Mouse (Mus musculus) embryonic facial prominence, embryonic 12.5 days (tissue): ENCODE measurements around the gene Nav2. TPM values are rescaled to one million over a fixed set of nuclear protein-coding genes. Genes with fewer than 3 reads are reported as not detected.

Experiments
- ATAC-seq: fragments of 200-750 bp; cut with Nextera tagmentation; 2 replicates; pipeline ENCODE4 v1.8.0; 2017; ENCODE audit not compliant: insufficient number of reproducible peaks, insufficient read depth, low FRiP score, low TSS enrichment
- H3K27ac ChIP-seq: fragments of 300-500 bp; sonication (generic); 2 replicates; pipeline ENCODE4 v1.5.1; 2016; ENCODE audit warnings: mild to moderate bottlenecking
- H3K27me3 ChIP-seq: fragments of 300-500 bp; sonication (generic); 2 replicates; pipeline ENCODE4 v1.6.1; 2016; ENCODE audit warnings: mild to moderate bottlenecking, moderate library complexity
- H3K36me3 ChIP-seq: fragments of 300-500 bp; sonication (generic); 2 replicates; pipeline ENCODE4 v1.6.1; 2016; ENCODE audit warnings: mild to moderate bottlenecking
- H3K4me1 ChIP-seq: fragments of 300-500 bp; sonication (generic); 2 replicates; pipeline ENCODE4 v1.6.1; 2016
- H3K4me2 ChIP-seq: fragments of 300-500 bp; sonication (generic); replicated peaks from 2 replicates; pipeline ENCODE4 v1.6.1; 2016; ENCODE audit warnings: mild to moderate bottlenecking, moderate library complexity
- H3K4me3 ChIP-seq: fragments of 300-500 bp; sonication (generic); 2 replicates; pipeline ENCODE4 v1.5.1; 2016; ENCODE audit warnings: mild to moderate bottlenecking
- H3K9ac ChIP-seq: fragments of 300-500 bp; sonication (generic); 2 replicates; pipeline ENCODE4 v1.6.1; 2016; ENCODE audit warnings: mild to moderate bottlenecking, moderate library complexity
- H3K9me3 ChIP-seq: fragments of 300-500 bp; sonication (generic); 2 replicates; pipeline ENCODE4 v1.6.1; 2016; ENCODE audit warnings: mild to moderate bottlenecking, moderate library complexity
- WGBS: fragments of 180-500 bp; shearing (Covaris S2); methylation state at CpG from one replicate; pipeline ENCODE4 v1.1.7; 2016; 5-methylcytosine and 5-hydroxymethylcytosine counted together
- polyA plus RNA-seq: library from polyadenylated mRNA; unstranded; fragments of >200 nt; fragmentation: Nextera tagmentation; extraction: Ambion mirVana; gene quantifications from 2 replicates; pipeline ENCODE4 v1.2.1, GENCODE M21; 2016

Gene Nav2
- polyA plus RNA-seq, 1 experiment from 2014 or later: 14.2 TPM

GRCm38 (mm10) chr7:49571606-49572005, 663.1 kb downstream of the Nav2 start:
- WGBS: 95% methylated on average over 2 of the region's 2 CpGs
- Histone ChIP-seq H3K9ac (no peak overlapping the region), H3K36me3 (peaks cover 7% of the 10 kb centered on the region; the same call in 1 of the 2 replicates), H3K4me1 (peaks cover 5% of the 10 kb centered on the region; the same call in 1 of the 2 replicates), H3K4me2 (no peak overlapping the region), H3K27me3 (no peaks in the 10 kb centered on the region), H3K27ac (no peak overlapping the region), H3K4me3 (no peak overlapping the region), H3K9me3 (no peaks in the 10 kb centered on the region)
- no peak for ATAC-seq

DNA sequence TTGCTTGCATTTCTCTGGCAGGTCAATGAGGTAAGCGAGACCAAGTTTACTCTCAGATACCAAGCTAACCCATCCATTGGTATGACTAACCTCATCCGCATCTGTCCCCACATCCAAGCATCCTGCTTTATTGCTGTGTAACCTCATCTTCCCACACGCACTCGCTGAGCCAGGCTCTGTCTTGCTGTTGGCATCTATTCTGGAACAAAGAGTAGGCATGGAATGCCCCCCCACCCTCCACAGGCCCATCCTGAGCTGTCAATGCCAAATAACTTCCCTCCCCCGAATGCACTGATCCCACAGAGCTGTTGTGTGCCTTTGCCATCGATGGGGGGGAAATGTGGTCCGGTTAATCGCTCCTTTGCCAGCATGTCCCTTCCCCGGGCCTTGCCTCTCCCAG, 666.7 kb downstream of the Nav2 start:
- no peak overlapping the region for H3K27ac ChIP-seq
- H3K4me2 ChIP-seq: no peak overlapping the region
- H3K4me1 ChIP-seq: peaks cover 5% of the 10 kb centered on the region; the same call in 1 of the 2 replicates
- no peak for ATAC-seq
- no peaks in the 10 kb centered on the region for H3K27me3 ChIP-seq
- peaks cover 11% of the 10 kb centered on the region; the same call in 1 of the 2 replicates for H3K36me3 ChIP-seq
- 95% methylated on average over 9 of the region's 9 CpGs for WGBS
- no peak overlapping the region for H3K4me3 ChIP-seq
- H3K9me3 ChIP-seq: no peaks in the 10 kb centered on the region
- H3K9ac ChIP-seq: no peak overlapping the region

- Histone ChIP-seq H3K27me3 (no peaks in the 10 kb centered on the region), H3K4me3 (no peak overlapping the region), H3K36me3 (peaks cover 15% of the 10 kb centered on the region; the same call in 1 of the 2 replicates), H3K27ac (no peak overlapping the region), H3K9me3 (no peaks in the 10 kb centered on the region), H3K4me2 (no peak overlapping the region), H3K9ac (no peak overlapping the region), H3K4me1 (peaks cover 5% of the 10 kb centered on the region; the same call in 1 of the 2 replicates)
- no peak for ATAC-seq
- 71% methylated on average over 2 of the region's 2 CpGs for WGBS
These were observed 668.6 kb downstream of the Nav2 start for GRCm38 (mm10) chr7:49577096-49577495.

DNA sequence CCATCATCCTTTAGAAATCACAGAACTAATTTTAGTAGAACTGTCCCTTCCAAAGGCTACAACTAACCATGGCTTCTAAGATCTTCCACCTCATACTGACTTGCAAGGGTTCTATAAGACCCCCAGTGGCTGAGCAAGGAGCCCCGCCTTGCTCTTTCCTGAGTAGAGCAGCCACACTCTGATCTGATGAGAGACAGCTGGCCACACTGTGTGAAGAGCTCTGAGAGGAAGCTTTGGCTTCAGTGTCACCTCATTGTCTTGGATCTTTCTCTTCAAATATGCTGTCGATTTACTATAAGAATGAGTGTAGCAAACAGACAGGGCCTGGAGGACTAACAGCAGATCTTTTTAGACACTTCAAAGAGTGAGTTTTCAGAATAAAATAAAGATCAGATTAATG, 673.4 kb downstream of the Nav2 start:
- H3K4me1 ChIP-seq: no peaks in the 10 kb centered on the region
- 90% methylated on average over 2 of the region's 2 CpGs for WGBS

GRCm38 (mm10) chr7:49582551-49582950, 674.0 kb downstream of the Nav2 start:
- Histone ChIP-seq H3K4me3 (no peak overlapping the region), H3K9ac (no peak overlapping the region), H3K27me3 (no peaks in the 10 kb centered on the region), H3K4me1 (no peaks in the 10 kb centered on the region), H3K36me3 (peaks cover 4% of the 10 kb centered on the region; the same call in 1 of the 2 replicates), H3K4me2 (no peak overlapping the region), H3K27ac (no peak overlapping the region), H3K9me3 (no peaks in the 10 kb centered on the region)
- no peak for ATAC-seq
- WGBS: 81% methylated on average over 7 of the region's 7 CpGs

More for the DNA sequence above, 673.4 kb downstream of the Nav2 start:
- no peak for ATAC-seq
- Histone ChIP-seq H3K9ac (no peak overlapping the region), H3K27me3 (no peaks in the 10 kb centered on the region), H3K4me2 (no peak overlapping the region), H3K27ac (no peak overlapping the region), H3K9me3 (no peaks in the 10 kb centered on the region), H3K36me3 (peaks cover 8% of the 10 kb centered on the region; the same call in 1 of the 2 replicates), H3K4me3 (no peak overlapping the region)

GRCm38 (mm10) chr7:49583176-49583575, 674.7 kb downstream of the Nav2 start:
- Histone ChIP-seq H3K4me3 (no peak overlapping the region), H3K36me3 (peaks cover 9% of the 10 kb centered on the region; the same call in 1 of the 2 replicates), H3K9me3 (no peaks in the 10 kb centered on the region), H3K9ac (no peak overlapping the region), H3K27me3 (no peaks in the 10 kb centered on the region), H3K27ac (no peak overlapping the region), H3K4me2 (no peak overlapping the region), H3K4me1 (no peaks in the 10 kb centered on the region)
- 86% methylated on average over 6 of the region's 6 CpGs for WGBS
- ATAC-seq: no peak

GRCm38 (mm10) chr7:49586530-49587120, 678.1 kb downstream of the Nav2 start:
- H3K4me1 ChIP-seq: no peaks in the 10 kb centered on the region
- ATAC-seq: no peak
- no peaks in the 10 kb centered on the region for H3K9me3 ChIP-seq
- WGBS: 75% methylated on average over 5 of the region's 5 CpGs
- H3K27ac ChIP-seq: no peak overlapping the region
- no peaks in the 10 kb centered on the region for H3K27me3 ChIP-seq
- no peak overlapping the region for H3K4me2 ChIP-seq
- H3K36me3 ChIP-seq: 0 out of 2 replicates have a peak, but pooled peaks cover 6% of the 10 kb centered on the region
- no peak overlapping the region for H3K4me3 ChIP-seq
- no peak overlapping the region for H3K9ac ChIP-seq

GRCm38 (mm10) chr7:49589635-49590034, 681.1 kb downstream of the Nav2 start:
- H3K36me3 ChIP-seq: 0 out of 2 replicates have a peak, but pooled peaks cover 17% of the 10 kb centered on the region
- no peak overlapping the region for H3K4me3 ChIP-seq
- 87% methylated on average over 8 of the region's 8 CpGs for WGBS
- H3K4me2 ChIP-seq: no peak overlapping the region
- H3K27ac ChIP-seq: no peak overlapping the region
- H3K9me3 ChIP-seq: no peaks in the 10 kb centered on the region
- no peak overlapping the region for H3K9ac ChIP-seq
- H3K4me1 ChIP-seq: no peaks in the 10 kb centered on the region
- no peaks in the 10 kb centered on the region for H3K27me3 ChIP-seq
- ATAC-seq: no peak

DNA sequence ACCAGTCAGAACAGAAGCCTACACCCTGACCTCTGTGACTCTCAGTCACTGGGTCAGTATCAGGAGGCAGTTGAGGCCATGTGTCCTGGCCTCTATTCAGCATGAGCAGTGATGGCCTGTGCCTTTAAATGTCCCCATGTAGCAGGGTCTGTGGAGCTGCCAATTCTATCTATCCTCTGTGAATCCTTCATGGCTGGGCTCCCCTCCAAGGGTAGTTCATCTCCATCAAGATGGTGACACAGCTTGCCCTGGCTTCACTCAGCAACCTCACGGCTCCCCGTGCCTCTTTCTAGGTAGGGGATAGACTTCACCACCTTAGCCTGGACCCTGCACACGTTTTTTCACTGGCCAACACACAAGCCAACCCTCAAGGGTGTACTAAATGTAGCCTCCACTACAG, 689.3 kb downstream of the Nav2 start:
- H3K27me3 ChIP-seq: no peaks in the 10 kb centered on the region
- no peak overlapping the region for H3K4me2 ChIP-seq
- H3K4me1 ChIP-seq: no peaks in the 10 kb centered on the region
- 84% methylated on average over 3 of the region's 3 CpGs for WGBS
- no peaks in the 10 kb centered on the region for H3K9me3 ChIP-seq
- H3K4me3 ChIP-seq: no peak overlapping the region
- H3K9ac ChIP-seq: no peak overlapping the region
- ATAC-seq: no peak
- no peak overlapping the region for H3K27ac ChIP-seq
- peaks cover 34% of the 10 kb centered on the region; the same call in 1 of the 2 replicates for H3K36me3 ChIP-seq

- Histone ChIP-seq H3K27me3 (no peaks in the 10 kb centered on the region), H3K9me3 (no peaks in the 10 kb centered on the region), H3K9ac (no peak overlapping the region), H3K27ac (no peak overlapping the region), H3K4me3 (no peak overlapping the region), H3K4me2 (no peak overlapping the region), H3K4me1 (no peaks in the 10 kb centered on the region), H3K36me3 (peaks cover 34% of the 10 kb centered on the region; the same call in 1 of the 2 replicates)
- 92% methylated on average over 13 of the region's 13 CpGs for WGBS
- no peak for ATAC-seq
These were observed 689.7 kb downstream of the Nav2 start for GRCm38 (mm10) chr7:49598225-49598624.

DNA sequence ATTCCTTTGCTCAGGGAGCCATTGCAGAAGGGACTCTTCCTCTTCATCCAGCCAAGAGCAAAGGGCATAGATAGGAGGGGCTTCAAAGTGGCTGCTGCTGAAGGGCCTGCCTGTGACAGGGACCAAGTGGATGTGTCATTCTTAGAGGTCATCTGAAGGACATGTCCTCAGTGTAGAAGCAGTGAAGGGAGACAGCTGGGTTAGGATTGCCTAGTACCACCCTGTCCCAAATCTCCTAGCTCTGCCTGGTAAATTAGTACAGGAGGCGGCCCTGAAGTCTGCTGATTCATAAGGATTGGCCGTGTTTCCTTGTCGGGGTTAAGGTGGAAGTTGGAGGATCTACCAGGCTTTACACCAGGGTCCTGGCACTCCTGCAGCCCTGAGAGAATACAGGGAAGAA, 691.4 kb downstream of the Nav2 start:
- WGBS: 91% methylated on average over 3 of the region's 3 CpGs
- H3K4me3 ChIP-seq: no peak overlapping the region
- no peak overlapping the region for H3K9ac ChIP-seq
- no peak for ATAC-seq
- peaks cover 29% of the 10 kb centered on the region; the same call in 1 of the 2 replicates for H3K36me3 ChIP-seq
- H3K9me3 ChIP-seq: no peaks in the 10 kb centered on the region
- no peak overlapping the region for H3K4me2 ChIP-seq
- H3K4me1 ChIP-seq: no peaks in the 10 kb centered on the region
- no peak overlapping the region for H3K27ac ChIP-seq
- H3K27me3 ChIP-seq: no peaks in the 10 kb centered on the region

DNA sequence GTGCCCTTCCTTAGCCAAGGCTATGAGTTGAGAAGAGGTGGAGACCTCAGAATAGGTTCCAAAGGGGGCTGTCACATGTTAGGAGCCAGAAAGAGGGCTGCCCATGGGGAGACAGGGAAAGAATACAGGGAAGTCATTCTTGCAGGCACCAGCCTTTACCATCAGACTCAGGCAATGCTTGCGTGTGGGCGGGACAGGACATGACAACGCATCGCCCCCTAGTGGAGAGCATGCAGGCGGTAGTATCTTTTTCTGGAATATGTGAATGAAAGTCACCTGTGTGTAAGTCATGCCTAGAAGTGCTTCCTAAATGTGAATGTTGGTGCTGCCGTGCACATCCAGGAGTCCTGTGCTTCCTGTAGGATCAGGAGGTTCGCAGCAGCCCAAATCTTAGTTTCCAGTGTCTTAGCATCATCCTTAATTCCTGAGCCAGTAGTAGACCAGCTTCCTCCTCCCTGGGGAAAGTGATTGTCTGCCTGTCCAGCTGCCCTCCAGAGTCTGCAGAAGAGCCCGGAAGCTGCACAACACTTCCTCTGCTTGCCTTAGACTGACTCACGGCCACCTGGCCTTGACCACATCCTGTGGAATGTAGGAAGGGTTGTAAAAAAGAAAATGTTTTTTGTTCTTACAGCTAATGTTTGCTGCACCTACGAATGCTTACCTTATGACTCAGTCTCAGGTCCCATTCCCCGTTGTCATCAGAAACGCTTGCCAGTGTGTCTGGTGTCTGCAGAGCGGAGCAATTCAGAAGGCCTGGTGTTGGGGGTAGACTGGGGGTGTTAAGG, 692.9 kb downstream of the Nav2 start:
- Histone ChIP-seq H3K36me3 (peaks cover 32% of the 10 kb centered on the region; the same call in 1 of the 2 replicates), H3K9ac (no peak overlapping the region), H3K27me3 (no peaks in the 10 kb centered on the region), H3K27ac (no peak overlapping the region), H3K4me1 (no peaks in the 10 kb centered on the region), H3K4me3 (no peak overlapping the region), H3K9me3 (no peaks in the 10 kb centered on the region), H3K4me2 (no peak overlapping the region)
- 53% methylated on average over 13 of the region's 13 CpGs for WGBS
- 0 out of 2 replicates have a peak, but pooled peaks have one; percentile 57 for ATAC-seq
